Mouse (Mus musculus) liver, embryonic 16.5 days (tissue): ENCODE data around the gene Olfr979. TPM values are rescaled to one million over a fixed set of nuclear protein-coding genes. Genes with fewer than 3 reads are reported as not detected.
"Not testable (repeated sequence)": the region's sequence is repeated elsewhere in the genome, so short reads cannot be mapped to it uniquely, and the experiment has no call there.

ENCODE experiments used
- ATAC-seq: fragments of 200-750 bp; cut with Nextera tagmentation; 2 replicates; pipeline ENCODE4 v1.8.0; 2017; ENCODE audit warnings: low read depth, mild to moderate bottlenecking, moderate number of reproducible peaks, moderate library complexity
- H3K27ac ChIP-seq: fragments of 300-500 bp; sonication (generic); 2 replicates; pipeline ENCODE4 v1.5.1; 2014; ENCODE audit warnings: mild to moderate bottlenecking, low read length
- H3K27me3 ChIP-seq: fragments of 300-500 bp; sonication (generic); 2 replicates; pipeline ENCODE4 v1.6.1; 2014; ENCODE audit warnings: low read depth, low read length, mixed read lengths; ENCODE audit not compliant: control insufficient read depth, insufficient read depth
- H3K36me3 ChIP-seq: fragments of 300-500 bp; sonication (generic); 2 replicates; pipeline ENCODE4 v1.6.1; 2014; ENCODE audit warnings: mild to moderate bottlenecking; ENCODE audit not compliant: control insufficient read depth, insufficient read depth
- H3K4me1 ChIP-seq: fragments of 300-500 bp; sonication (generic); 2 replicates; pipeline ENCODE4 v1.6.1; 2014; ENCODE audit warnings: low read depth, low read length, mixed read lengths; ENCODE audit not compliant: control insufficient read depth
- H3K4me2 ChIP-seq: fragments of 300-500 bp; sonication (generic); 2 replicates; pipeline ENCODE4 v1.6.1; 2014; ENCODE audit warnings: low read depth, low read length, mixed read lengths
- H3K4me3 ChIP-seq: fragments of 300-500 bp; sonication (generic); 2 replicates; pipeline ENCODE4 v1.5.1; 2014; ENCODE audit warnings: low read depth, mild to moderate bottlenecking, low read length
- H3K9ac ChIP-seq: fragments of 300-500 bp; sonication (generic); 2 replicates; pipeline ENCODE4 v1.6.1; 2014; ENCODE audit warnings: low read depth, low read length
- H3K9me3 ChIP-seq: fragments of 300-500 bp; sonication (generic); replicated peaks from 2 replicates; pipeline ENCODE4 v1.6.1; 2016; ENCODE audit warnings: low read length; ENCODE audit not compliant: control insufficient read depth
- WGBS: fragments of 180-500 bp; shearing (Covaris S2); extraction: QIAGEN DNeasy Blood & Tissue Kit; methylation state at CpG from one replicate; pipeline ENCODE4 v1.1.7; 2014; ENCODE audit not compliant: insufficient replicate concordance; 5-methylcytosine and 5-hydroxymethylcytosine counted together
- polyA plus RNA-seq: library from polyadenylated mRNA; unstranded; fragments of >200 nt; fragmentation: Nextera tagmentation; extraction: Ambion mirVana; gene quantifications from 2 replicates; pipeline ENCODE4 v1.2.1, GENCODE M21; 2015

Gene Olfr979
- not detected in 2 replicates for polyA plus RNA-seq

GRCm38 (mm10) chr9:40003365-40003764 lies at the start of gene Olfr979:
TSS of gene Olfr979 (minus strand) at chr9:40003465.
- no peaks in the 10 kb centered on the region for H3K9me3 ChIP-seq
- H3K4me2 ChIP-seq, result no peak within 1 kb of the TSS
- no peaks in the 10 kb centered on the region for H3K4me1 ChIP-seq
- no peaks in the 10 kb centered on the region for H3K27me3 ChIP-seq
- H3K4me3 ChIP-seq, result no peak within 1 kb of the TSS
- no peak within 1 kb of the TSS for H3K9ac ChIP-seq
- no peak for ATAC-seq
- no peak within 1 kb of the TSS for H3K27ac ChIP-seq
- WGBS, result 81% methylated on average over 1 of the region's 1 CpGs
- H3K36me3 ChIP-seq, result no peaks in the 10 kb centered on the region

GRCm38 (mm10) chr9:40050138-40050537 lies 46.9 kb upstream of the Olfr979 start:
- no peak overlapping the region for H3K4me2 ChIP-seq
- H3K9me3 ChIP-seq, result no peaks in the 10 kb centered on the region
- WGBS, result 77% methylated on average over 19 of the region's 19 CpGs
- no peaks in the 10 kb centered on the region for H3K36me3 ChIP-seq
- no peaks in the 10 kb centered on the region for H3K4me1 ChIP-seq
- no peak for ATAC-seq
- no peak overlapping the region for H3K9ac ChIP-seq
- no peak overlapping the region for H3K27ac ChIP-seq
- no peaks in the 10 kb centered on the region for H3K27me3 ChIP-seq
- H3K4me3 ChIP-seq, result no peak overlapping the region

GRCm38 (mm10) chr9:40021164-40021563 lies 17.9 kb upstream of the Olfr979 start, which contains the start of gene Olfr981:
TSS of gene Olfr981 (plus strand) at chr9:40021464.
- no peaks in the 10 kb centered on the region for H3K36me3 ChIP-seq
- no peaks in the 10 kb centered on the region for H3K4me1 ChIP-seq
- no peak within 1 kb of the TSS for H3K27ac ChIP-seq
- no peak within 1 kb of the TSS for H3K4me3 ChIP-seq
- no peaks in the 10 kb centered on the region for H3K9me3 ChIP-seq
- H3K27me3 ChIP-seq, result no peaks in the 10 kb centered on the region
- H3K9ac ChIP-seq, result no peak within 1 kb of the TSS
- 50% methylated on average over 2 of the region's 2 CpGs for WGBS
- no peak for ATAC-seq
- no peak within 1 kb of the TSS for H3K4me2 ChIP-seq

GRCm38 (mm10) chr9:40009482-40009881 lies 6.2 kb upstream of the Olfr979 start, which contains the start of gene Olfr980:
TSS of gene Olfr980 (minus strand) at chr9:40009582.
- 61% methylated on average over 1 of the region's 1 CpGs for WGBS
- Histone ChIP-seq H3K36me3 (no peaks in the 10 kb centered on the region), H3K9ac (no peak within 1 kb of the TSS), H3K4me2 (no peak within 1 kb of the TSS), H3K27ac (no peak within 1 kb of the TSS), H3K27me3 (no peaks in the 10 kb centered on the region), H3K9me3 (no peaks in the 10 kb centered on the region), H3K4me1 (no peaks in the 10 kb centered on the region), H3K4me3 (no peak within 1 kb of the TSS)
- ATAC-seq, result no peak

GRCm38 (mm10) chr9:39991813-39992212 lies 11.5 kb downstream of the Olfr979 start, which contains the start of gene Olfr978:
TSS of gene Olfr978 (plus strand) at chr9:39992113.
- Histone ChIP-seq H3K27me3 (no peaks in the 10 kb centered on the region), H3K4me2 (no peak within 1 kb of the TSS), H3K27ac (no peak within 1 kb of the TSS), H3K4me1 (no peaks in the 10 kb centered on the region), H3K9ac (no peak within 1 kb of the TSS), H3K4me3 (no peak within 1 kb of the TSS), H3K36me3 (no peaks in the 10 kb centered on the region), H3K9me3 (no peaks in the 10 kb centered on the region)
- WGBS, result 48% methylated on average over 2 of the region's 2 CpGs
- ATAC-seq, result no peak

GRCm38 (mm10) chr9:39976581-39977145 lies 26.6 kb downstream of the Olfr979 start:
- WGBS, result 44% methylated on average over 1 of the region's 1 CpGs
- H3K9me3 ChIP-seq, ATAC-seq, H3K27me3 ChIP-seq, H3K4me3 ChIP-seq, H3K4me2 ChIP-seq, H3K4me1 ChIP-seq, H3K27ac ChIP-seq, H3K36me3 ChIP-seq, H3K9ac ChIP-seq: not testable (repeated sequence)

- WGBS, result 51% methylated on average over 7 of the region's 9 CpGs
- H3K27ac ChIP-seq, H3K9me3 ChIP-seq, H3K27me3 ChIP-seq, H3K36me3 ChIP-seq, H3K9ac ChIP-seq, H3K4me3 ChIP-seq, H3K4me2 ChIP-seq, H3K4me1 ChIP-seq, ATAC-seq: not testable (repeated sequence)
Observed at GRCm38 (mm10) chr9:39961033-39961432, 42.2 kb downstream of the Olfr979 start, which contains the start of gene Olfr976. TSS of gene Olfr976 (minus strand) at chr9:39961133.

- 44% methylated on average over 1 of the region's 1 CpGs for WGBS
Observed at GRCm38 (mm10) chr9:39951946-39952345, 51.3 kb downstream of the Olfr979 start, which contains the start of gene Olfr975. TSS of gene Olfr975 (minus strand) at chr9:39952046.

More at GRCm38 (mm10) chr9:39951946-39952345, 51.3 kb downstream of the Olfr979 start, which contains the start of gene Olfr975:
- H3K27me3 ChIP-seq, result no peaks in the 10 kb centered on the region
- no peak for ATAC-seq
- H3K36me3 ChIP-seq, result no peaks in the 10 kb centered on the region
- H3K4me2 ChIP-seq, result no peak within 1 kb of the TSS
- no peaks in the 10 kb centered on the region for H3K4me1 ChIP-seq
- no peak within 1 kb of the TSS for H3K9ac ChIP-seq
- no peak within 1 kb of the TSS for H3K27ac ChIP-seq
- H3K9me3 ChIP-seq, result no peaks in the 10 kb centered on the region
- H3K4me3 ChIP-seq, result no peak within 1 kb of the TSS
